Mouse (Mus musculus): ENCODE results near the gene Trim7. TPM values are rescaled to one million over a fixed set of nuclear protein-coding genes. Genes with fewer than 3 reads are reported as not detected.

Trim7 gene
- polyA plus RNA-seq, 1 experiment, result 13.0 TPM

DNA sequence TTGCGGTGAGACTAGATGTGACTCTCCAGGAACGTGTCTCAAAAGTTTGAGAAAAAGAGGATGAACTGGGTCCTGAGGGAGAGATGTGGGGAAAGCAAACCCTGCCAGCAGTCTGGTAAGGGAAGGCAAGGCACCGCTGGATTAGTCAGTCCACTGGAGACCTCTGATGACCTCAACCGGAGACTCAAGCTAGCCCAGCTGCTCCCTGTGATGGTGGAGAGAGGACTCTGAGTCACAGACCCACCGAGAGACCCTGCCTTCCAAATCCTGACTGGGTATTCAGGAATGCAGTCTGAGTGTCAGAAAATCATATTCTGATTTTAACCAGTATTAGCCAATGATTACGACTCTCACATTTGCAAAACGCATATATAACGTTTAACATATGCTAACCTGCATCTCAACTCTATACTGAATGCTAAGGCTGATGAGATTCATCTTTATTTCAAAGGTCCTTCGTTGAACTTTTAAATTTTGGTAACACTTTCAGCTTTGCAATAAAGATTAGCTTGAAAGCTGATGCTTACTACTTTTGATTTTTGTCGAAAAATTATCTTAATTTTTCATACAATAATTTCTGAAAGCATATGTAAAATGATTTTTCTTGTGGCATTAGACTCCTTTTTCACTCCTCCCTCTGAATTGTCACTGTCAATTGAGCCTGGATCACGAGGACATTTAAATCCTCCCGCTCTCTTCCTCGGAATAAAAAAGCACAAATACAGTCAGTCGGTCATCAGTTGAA lies 3.0 kb upstream of the Trim7 start:
- Histone ChIP-seq H3K36me3 (ENCODE audit: control insufficient read depth, insufficient read depth, low read length) (no peaks in the 10 kb centered on the region), H3K27me3 (ENCODE audit: control insufficient read depth, insufficient read depth, low read length) (peaks cover 24% of the 10 kb centered on the region), H3K4me3 (ENCODE audit: control insufficient read depth, insufficient read depth, low read length) (no peak overlapping the region), H3K27ac (ENCODE audit: control insufficient read depth, insufficient read depth, low read length) (no peak overlapping the region), H3K4me1 (replicated peaks; ENCODE audit: control insufficient read depth, insufficient read depth, low read length) (peaks cover 10% of the 10 kb centered on the region)
- no peak for TF ChIP-seq POLR2A (IDR thresholded peaks at IDR 0.05; ENCODE audit: control insufficient read depth, extremely low read depth, insufficient read depth, low read length, poor library complexity)
- TF ChIP-seq CTCF (IDR thresholded peaks at IDR 0.05; ENCODE audit: borderline replicate concordance, control insufficient read depth, extremely low read depth, insufficient read depth, low read length, poor library complexity), result no peak
- WGBS, result 60% methylated on average over 14 of the region's 14 CpGs
- DNase-seq, result no peak

GRCm38 (mm10) chr11:48823536-48823972 lies 2.4 kb upstream of the Trim7 start:
- peaks cover 25% of the 10 kb centered on the region for H3K27me3 ChIP-seq (ENCODE audit: control insufficient read depth, insufficient read depth, low read length)
- TF ChIP-seq POLR2A (IDR thresholded peaks at IDR 0.05; ENCODE audit: control insufficient read depth, extremely low read depth, insufficient read depth, low read length, poor library complexity), result no peak
- no peak for TF ChIP-seq CTCF (IDR thresholded peaks at IDR 0.05; ENCODE audit: borderline replicate concordance, control insufficient read depth, extremely low read depth, insufficient read depth, low read length, poor library complexity)
- H3K36me3 ChIP-seq (ENCODE audit: control insufficient read depth, insufficient read depth, low read length), result no peaks in the 10 kb centered on the region
- peak; percentile 72 for DNase-seq
- under 1% methylated on average over 15 of the region's 15 CpGs for WGBS
- peak overlapping the region; percentile 18; the same call in 1 of the 2 replicates for H3K4me3 ChIP-seq (ENCODE audit: control insufficient read depth, insufficient read depth, low read length)
- no peak overlapping the region for H3K27ac ChIP-seq (ENCODE audit: control insufficient read depth, insufficient read depth, low read length)
- H3K4me1 ChIP-seq (replicated peaks; ENCODE audit: control insufficient read depth, insufficient read depth, low read length), result peaks cover 10% of the 10 kb centered on the region

GRCm38 (mm10) chr11:48824311-48824830 lies 1.6 kb upstream of the Trim7 start:
- Histone ChIP-seq H3K4me3 (ENCODE audit: control insufficient read depth, insufficient read depth, low read length) (no peak overlapping the region), H3K4me1 (replicated peaks; ENCODE audit: control insufficient read depth, insufficient read depth, low read length) (peaks cover 10% of the 10 kb centered on the region)
- 22% methylated on average over 22 of the region's 22 CpGs for WGBS

DNA sequence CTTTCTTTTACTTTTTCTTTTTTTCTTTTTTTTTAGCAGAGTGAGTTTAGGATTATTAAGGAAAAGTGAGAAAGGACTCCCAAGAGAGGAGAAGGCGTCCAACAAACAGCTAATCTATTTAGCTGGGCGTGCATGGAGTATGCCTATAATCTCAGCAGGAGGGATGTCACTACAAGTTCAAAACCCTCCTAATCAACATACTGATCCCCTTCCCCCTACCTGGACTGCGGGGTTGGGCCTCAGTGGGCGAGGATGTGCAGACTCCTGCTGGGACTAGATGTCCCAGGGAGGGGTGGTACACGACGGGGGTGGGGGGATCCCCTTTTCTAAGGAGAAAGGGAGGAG lies 784 bp downstream of the Trim7 start:
- Histone ChIP-seq H3K36me3 (ENCODE audit: control insufficient read depth, insufficient read depth, low read length) (no peaks in the 10 kb centered on the region), H3K27me3 (ENCODE audit: control insufficient read depth, insufficient read depth, low read length) (peaks cover 25% of the 10 kb centered on the region), H3K4me1 (replicated peaks; ENCODE audit: control insufficient read depth, insufficient read depth, low read length) (peaks cover 10% of the 10 kb centered on the region), H3K4me3 (ENCODE audit: control insufficient read depth, insufficient read depth, low read length) (peak overlapping the region; percentile 7; the same call in 1 of the 2 replicates), H3K27ac (ENCODE audit: control insufficient read depth, insufficient read depth, low read length) (no peak overlapping the region)
- TF ChIP-seq POLR2A (IDR thresholded peaks at IDR 0.05; ENCODE audit: control insufficient read depth, extremely low read depth, insufficient read depth, low read length, poor library complexity) (no peak), CTCF (IDR thresholded peaks at IDR 0.05; ENCODE audit: borderline replicate concordance, control insufficient read depth, extremely low read depth, insufficient read depth, low read length, poor library complexity) (no peak)
- 12% methylated on average over 6 of the region's 6 CpGs for WGBS
- DNase-seq, result no peak

More at GRCm38 (mm10) chr11:48824311-48824830, 1.6 kb upstream of the Trim7 start:
- H3K36me3 ChIP-seq (ENCODE audit: control insufficient read depth, insufficient read depth, low read length), result no peaks in the 10 kb centered on the region
- no peak for TF ChIP-seq POLR2A (IDR thresholded peaks at IDR 0.05; ENCODE audit: control insufficient read depth, extremely low read depth, insufficient read depth, low read length, poor library complexity)
- TF ChIP-seq CTCF (IDR thresholded peaks at IDR 0.05; ENCODE audit: borderline replicate concordance, control insufficient read depth, extremely low read depth, insufficient read depth, low read length, poor library complexity), result no peak
- no peak overlapping the region for H3K27ac ChIP-seq (ENCODE audit: control insufficient read depth, insufficient read depth, low read length)
- H3K27me3 ChIP-seq (ENCODE audit: control insufficient read depth, insufficient read depth, low read length), result peaks cover 25% of the 10 kb centered on the region
- peak; percentile 11 for DNase-seq

GRCm38 (mm10) chr11:48827926-48828325 lies 2.0 kb downstream of the Trim7 start:
- H3K4me3 ChIP-seq (ENCODE audit: control insufficient read depth, insufficient read depth, low read length), result no peak overlapping the region
- H3K4me1 ChIP-seq (replicated peaks; ENCODE audit: control insufficient read depth, insufficient read depth, low read length), result peaks cover 11% of the 10 kb centered on the region
- H3K27me3 ChIP-seq (ENCODE audit: control insufficient read depth, insufficient read depth, low read length), result peaks cover 25% of the 10 kb centered on the region
- H3K27ac ChIP-seq (ENCODE audit: control insufficient read depth, insufficient read depth, low read length), result no peak overlapping the region
- DNase-seq, result no peak
- WGBS, result 95% methylated on average over 6 of the region's 6 CpGs
- no peak for TF ChIP-seq CTCF (IDR thresholded peaks at IDR 0.05; ENCODE audit: borderline replicate concordance, control insufficient read depth, extremely low read depth, insufficient read depth, low read length, poor library complexity)
- no peak for TF ChIP-seq POLR2A (IDR thresholded peaks at IDR 0.05; ENCODE audit: control insufficient read depth, extremely low read depth, insufficient read depth, low read length, poor library complexity)
- no peaks in the 10 kb centered on the region for H3K36me3 ChIP-seq (ENCODE audit: control insufficient read depth, insufficient read depth, low read length)

GRCm38 (mm10) chr11:48830279-48830678 lies 4.3 kb downstream of the Trim7 start:
- no peak for DNase-seq
- TF ChIP-seq POLR2A (IDR thresholded peaks at IDR 0.05; ENCODE audit: control insufficient read depth, extremely low read depth, insufficient read depth, low read length, poor library complexity) (no peak), CTCF (IDR thresholded peaks at IDR 0.05; ENCODE audit: borderline replicate concordance, control insufficient read depth, extremely low read depth, insufficient read depth, low read length, poor library complexity) (no peak)
- H3K27ac ChIP-seq (ENCODE audit: control insufficient read depth, insufficient read depth, low read length), result no peak overlapping the region
- peaks cover 12% of the 10 kb centered on the region; the same call in 1 of the 2 replicates for H3K27me3 ChIP-seq (ENCODE audit: control insufficient read depth, insufficient read depth, low read length)
- H3K36me3 ChIP-seq (ENCODE audit: control insufficient read depth, insufficient read depth, low read length), result no peaks in the 10 kb centered on the region
- peaks cover 6% of the 10 kb centered on the region; the same call in 1 of the 2 replicates for H3K4me1 ChIP-seq (replicated peaks; ENCODE audit: control insufficient read depth, insufficient read depth, low read length)
- 78% methylated on average over 2 of the region's 2 CpGs for WGBS
- H3K4me3 ChIP-seq (ENCODE audit: control insufficient read depth, insufficient read depth, low read length), result no peak overlapping the region

Data from thymus, adult 2 months (tissue).